Mouse (Mus musculus): ENCODE measurements around the gene Ang.
A peak's percentile ranks its signal among the peaks of the same experiment; 100 is the strongest.

Ang gene

GRCm38 (mm10) chr14:51130315-51130940, 39.5 kb downstream of the Ang start:
- no peak for DNase-seq

- no peak for DNase-seq
Observed at GRCm38 (mm10) chr14:51131086-51131815, 40.3 kb downstream of the Ang start.

DNA sequence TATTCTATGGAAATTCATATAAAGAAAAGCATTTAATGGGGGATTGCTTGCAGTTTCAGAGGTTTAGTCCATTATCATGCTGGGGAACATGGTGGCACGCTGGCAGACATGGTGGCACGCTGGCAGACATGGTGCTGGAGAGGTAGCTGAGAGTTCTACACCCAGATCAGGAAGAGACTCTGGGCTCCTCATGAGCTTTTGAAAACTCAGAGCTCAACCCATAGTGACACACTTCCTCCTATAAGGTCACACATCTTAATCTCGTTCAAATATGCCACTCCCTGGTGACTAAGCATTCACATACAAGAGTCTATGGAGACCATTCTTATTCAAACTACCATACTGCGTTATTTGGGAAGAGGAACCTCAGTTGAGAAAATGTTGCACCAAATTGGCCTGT, 41.4 kb downstream of the Ang start:
- no peak for DNase-seq

DNA sequence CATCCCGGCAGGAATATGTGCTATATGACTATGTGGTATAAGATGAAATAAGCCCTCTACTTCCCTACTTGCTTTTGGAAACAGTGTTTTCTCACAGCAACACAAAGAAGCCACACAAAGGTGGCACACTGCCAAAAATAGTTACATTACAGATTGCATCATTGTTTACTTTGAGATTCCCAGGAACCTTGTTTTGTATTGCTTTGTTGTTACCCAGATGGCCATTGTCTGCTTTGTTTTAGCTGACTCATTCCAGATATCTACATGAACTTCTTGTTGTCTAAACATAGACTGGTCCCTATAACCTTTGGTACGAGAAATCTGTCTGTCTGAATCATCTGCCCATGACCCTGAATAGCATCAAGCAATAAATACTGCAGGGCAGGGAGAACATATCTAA, 49.4 kb downstream of the Ang start:
- no peak for DNase-seq

- DNase-seq, result no peak
Observed at GRCm38 (mm10) chr14:51142119-51142518, 51.2 kb downstream of the Ang start.

DNA sequence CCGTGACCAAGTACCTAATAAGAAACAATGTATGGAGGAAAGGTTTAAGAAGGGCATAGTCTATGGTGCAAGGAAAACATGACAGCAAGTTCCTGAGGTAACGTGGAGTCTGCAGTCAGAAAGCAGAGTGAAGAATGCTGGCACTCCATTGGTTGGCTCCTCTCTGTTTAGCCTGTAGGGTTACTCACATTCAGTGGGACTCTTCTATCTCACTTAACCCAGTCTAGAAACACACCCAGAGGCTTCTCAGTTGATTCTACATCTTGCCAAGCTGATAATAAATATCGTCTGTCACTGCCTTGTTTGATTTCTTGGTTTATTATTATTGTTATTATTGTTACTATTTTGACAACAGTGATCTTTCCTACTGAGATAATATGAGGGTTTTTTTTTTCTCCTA, 51.6 kb downstream of the Ang start:
- DNase-seq, result no peak

DNA sequence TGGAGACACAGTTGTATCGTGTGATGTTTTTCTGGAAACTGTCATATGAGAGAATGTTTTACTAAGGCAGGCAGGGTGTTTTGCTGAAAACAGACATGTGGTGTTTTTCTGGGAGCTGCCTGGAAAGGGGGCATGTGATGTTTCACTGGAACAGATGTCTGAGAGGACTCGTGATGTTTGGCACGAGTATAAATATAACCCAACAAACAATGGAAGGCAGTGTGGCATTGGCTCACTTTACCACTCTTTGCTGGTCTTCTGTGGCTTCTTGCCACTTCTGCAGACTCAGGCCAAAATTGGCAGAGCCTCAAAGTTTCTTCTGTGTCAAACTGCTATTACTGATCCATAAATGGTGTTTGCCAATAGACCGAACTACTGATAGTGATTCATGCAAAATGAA, 52.3 kb downstream of the Ang start:
- peak; percentile 73 for DNase-seq

DNA sequence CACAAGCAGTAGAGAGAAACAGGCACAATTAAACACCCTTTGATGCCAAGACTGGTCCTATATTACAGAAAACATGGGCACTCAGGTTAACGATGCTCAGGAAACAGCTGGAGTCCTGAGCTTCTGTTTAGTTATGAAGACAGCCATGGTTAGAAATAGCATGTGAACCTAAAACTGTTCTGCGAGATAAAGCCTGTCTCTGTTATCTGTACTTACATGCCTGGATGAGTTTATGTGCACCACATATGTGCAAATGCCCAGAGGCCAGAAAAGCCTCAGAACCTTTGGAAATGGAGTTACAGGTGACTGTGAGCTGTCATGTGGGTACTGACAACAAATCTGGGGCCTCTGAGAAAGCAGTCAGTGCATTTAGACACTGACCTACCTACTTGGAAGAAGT, 53.0 kb downstream of the Ang start:
- DNase-seq, result no peak

DNA sequence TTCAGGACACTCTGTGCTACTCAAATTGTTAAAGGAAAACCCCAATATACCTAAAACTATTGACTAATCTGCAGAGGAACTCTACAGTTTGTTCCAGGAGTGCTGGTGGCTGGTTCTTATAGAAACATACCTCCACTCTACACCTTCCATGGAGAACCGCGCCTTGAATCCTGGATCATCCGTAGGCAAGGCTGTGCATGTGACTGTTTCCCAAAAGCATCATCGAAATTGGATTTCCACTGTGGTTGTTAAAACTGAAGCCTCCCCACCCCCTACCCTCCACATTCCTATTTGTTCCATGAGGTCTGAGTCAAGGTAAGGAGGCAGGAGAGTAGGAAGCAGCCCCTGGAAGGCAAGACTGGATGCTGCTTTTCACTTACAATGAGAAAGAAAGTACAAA, 53.5 kb downstream of the Ang start:
- no peak for DNase-seq

GRCm38 (mm10) chr14:51145521-51145920, 54.6 kb downstream of the Ang start:
- peak; percentile 19 for DNase-seq

DNA sequence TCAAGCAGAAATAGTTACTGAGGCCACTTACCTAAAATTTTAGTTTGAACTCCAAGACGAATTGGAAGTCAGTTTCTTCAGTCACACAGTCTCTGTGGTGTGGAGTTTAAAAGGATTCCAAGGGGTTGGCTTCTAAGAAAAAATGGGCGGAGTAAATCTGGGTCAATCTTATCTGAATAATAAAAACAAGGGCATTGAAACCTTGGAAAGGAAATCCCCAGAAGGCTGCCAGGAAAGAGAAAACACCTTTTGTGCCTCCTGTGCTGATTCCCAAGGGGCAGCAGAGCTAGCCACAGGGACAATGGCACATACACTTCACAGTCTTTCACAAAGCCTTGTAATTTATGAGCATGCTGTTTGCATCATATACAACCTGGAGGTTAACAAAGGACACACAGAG, 55.7 kb downstream of the Ang start, which contains the start of gene Rnase1:
Gene Rnase1 (minus strand): TSS at position 101 of the 400 bp plus-strand sequence.
- DNase-seq, result no peak

GRCm38 (mm10) chr14:51148006-51148405, 57.1 kb downstream of the Ang start:
- DNase-seq, result no peak

DNA sequence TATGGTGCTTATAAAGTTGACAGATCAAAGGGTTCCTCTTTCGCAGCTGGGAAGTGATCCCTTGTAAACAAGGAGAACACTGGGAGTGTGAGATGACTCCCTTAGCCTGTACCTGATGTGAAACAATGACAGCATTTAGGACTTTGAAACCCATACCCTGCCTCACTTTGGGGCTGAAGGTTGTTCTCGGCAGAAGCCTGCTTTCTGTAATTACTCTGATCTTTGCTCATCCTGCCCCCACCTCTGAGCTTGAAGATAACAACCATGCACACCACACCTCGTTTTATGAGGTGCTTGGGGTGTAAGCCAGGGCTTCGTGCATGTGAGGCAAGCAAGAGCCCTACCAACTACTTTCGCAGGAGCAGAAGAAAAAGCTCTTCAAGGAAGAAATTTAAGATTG, 58.2 kb downstream of the Ang start:
- DNase-seq, result no peak

DNA sequence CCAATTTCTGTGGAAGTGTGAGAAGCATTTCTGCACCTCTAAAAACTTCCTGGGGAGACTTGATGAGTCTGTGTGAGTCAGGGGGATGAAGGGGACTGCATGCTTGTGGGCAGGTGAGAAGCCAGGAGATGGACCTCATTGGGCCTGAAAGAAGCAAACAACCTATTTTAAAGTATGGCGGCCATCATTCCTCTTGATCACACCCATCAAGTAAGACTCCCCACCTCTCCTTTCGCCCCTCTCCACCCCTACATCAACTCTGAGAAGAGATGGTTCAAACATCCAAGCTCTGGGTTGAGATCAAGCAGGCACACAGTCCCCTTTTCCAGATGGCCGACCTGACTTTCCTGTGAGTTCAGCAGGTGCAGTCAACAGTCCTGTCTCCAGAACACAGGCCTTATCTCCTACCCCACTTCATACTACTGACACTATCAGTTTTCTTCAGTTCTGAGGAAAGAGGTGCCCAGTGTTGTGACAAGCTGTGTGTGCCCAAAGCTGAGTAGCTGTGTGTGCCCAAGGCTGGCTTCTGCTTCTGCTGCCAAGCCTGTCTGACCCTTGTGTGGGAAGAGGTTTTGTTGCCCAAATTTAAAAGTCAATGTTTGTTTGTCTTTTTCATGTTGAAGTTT, 59.4 kb downstream of the Ang start:
- DNase-seq, result no peak

All from layer of hippocampus, adult 9-11 months (tissue).